Mouse (Mus musculus) lung, adult 10 weeks (tissue): Measurements from ENCODE around the gene Olfr12. TPM values are rescaled to one million over a fixed set of nuclear protein-coding genes. Genes with fewer than 3 reads are reported as not detected.

Experiments used
- polyA plus RNA-seq: library from polyadenylated mRNA; stranded (reverse); fragments of 350-450 nt; fragmentation: Illumina TruSeq; extraction: RNeasy Lipid Tissue Mini Kit (QIAGEN cat#74804); gene quantifications from one replicate; pipeline ENCODE4 v1.2.3, GENCODE M21; 2014; ENCODE audit warnings: low read depth, low replicate concordance; ENCODE audit not compliant: insufficient read depth

Olfr12 gene
- polyA plus RNA-seq, result not detected

GRCm38 (mm10) chr1:92617488-92617887 is at the start of gene Olfr12:
Gene Olfr12, plus strand, starts transcription at chr1:92617788.

GRCm38 (mm10) chr1:92571022-92571421 is 46.6 kb upstream of the Olfr12 start, which contains the start of gene Olfr1413:
Gene Olfr1413, plus strand, starts transcription at chr1:92571322.

GRCm38 (mm10) chr1:92585479-92585878 is 32.1 kb upstream of the Olfr12 start, which contains the start of gene Olfr1412:
Gene Olfr1412, plus strand, starts transcription at chr1:92585779.

GRCm38 (mm10) chr1:92594111-92594510 is 23.5 kb upstream of the Olfr12 start, which contains the start of gene Olfr1411:
Gene Olfr1411, plus strand, starts transcription at chr1:92594411.

GRCm38 (mm10) chr1:92605482-92605881 is 12.1 kb upstream of the Olfr12 start, which contains the start of gene Olfr1410:
Gene Olfr1410, plus strand, starts transcription at chr1:92605782.

GRCm38 (mm10) chr1:92641514-92642272 is 24.1 kb downstream of the Olfr12 start, which contains the start of gene Cops9:
Gene Cops9, minus strand, starts transcription at chr1:92641985.

GRCm38 (mm10) chr1:92648673-92649072 is 31.1 kb downstream of the Olfr12 start, which contains the start of gene Otos:
Gene Otos, minus strand, starts transcription at chr1:92648841.

Other genes starting within 250 kb of the Olfr12 start
- gene Ndufa10, start 143.9 kb upstream of the Olfr12 start, polyA plus RNA-seq, result 51.2 TPM
- not detected for gene Olfr1416, start 132.7 kb upstream of the Olfr12 start, polyA plus RNA-seq
- gene Olfr1415, start 121.7 kb upstream of the Olfr12 start, polyA plus RNA-seq, result not detected
- gene Olfr1414, start 99.1 kb upstream of the Olfr12 start, polyA plus RNA-seq, result not detected
- gene Olfr1413, start 46.5 kb upstream of the Olfr12 start, polyA plus RNA-seq, result not detected
- not detected for gene Olfr1412, start 32.0 kb upstream of the Olfr12 start, polyA plus RNA-seq
- gene Olfr1411, start 23.4 kb upstream of the Olfr12 start, polyA plus RNA-seq, result not detected
- not detected for gene Olfr1410, start 12.0 kb upstream of the Olfr12 start, polyA plus RNA-seq
- 368 TPM for gene Cops9, start 24.2 kb downstream of the Olfr12 start, polyA plus RNA-seq
- gene Otos, start 31.1 kb downstream of the Olfr12 start, polyA plus RNA-seq, result not detected
- gene Gpc1, start 213.9 kb downstream of the Olfr12 start, polyA plus RNA-seq, result 8.7 TPM